Mouse (Mus musculus): ENCODE data around the gene Gm49387. TPM values are rescaled to one million over a fixed set of nuclear protein-coding genes. Genes with fewer than 3 reads are reported as not detected.

Gm49387 gene
- total RNA-seq (2023): not detected

GRCm38 (mm10) chr14:31640346-31640889, at the start of gene Gm49387:
TSS of gene Gm49387 (minus strand) at chr14:31640878.

DNA sequence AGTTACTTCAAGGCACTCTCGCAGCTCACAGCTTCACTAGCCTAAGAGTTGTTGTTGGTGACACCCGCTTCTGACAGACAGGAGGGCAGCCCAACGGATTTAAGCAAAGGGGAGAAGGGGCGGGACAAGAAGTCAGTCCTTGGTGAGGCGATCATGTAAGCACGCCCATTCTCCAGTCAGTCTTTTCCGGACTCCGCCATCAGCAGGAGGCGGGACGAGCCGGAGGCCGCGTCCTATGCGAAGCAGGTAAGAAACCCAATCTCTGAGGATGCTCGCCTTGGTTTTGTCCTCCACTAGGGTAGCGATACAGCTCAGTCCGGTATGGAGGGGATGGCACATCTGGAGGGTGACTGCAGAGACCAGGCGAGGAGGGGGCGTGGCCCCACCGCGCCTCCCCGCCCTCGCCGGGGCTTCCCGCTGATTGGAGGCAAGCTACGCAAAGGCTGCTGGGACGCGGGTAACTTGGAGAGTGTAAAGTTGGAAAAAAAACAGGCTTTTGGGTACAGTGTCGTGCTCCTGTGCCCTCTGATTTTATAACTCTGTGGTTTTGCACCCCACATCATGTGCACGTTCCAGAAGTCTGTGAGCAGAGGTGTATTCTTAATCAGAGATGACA, 320 bp upstream of the Gm49387 start, which contains the start of the genes Btd and Hacl1:
Gene Btd (plus strand): TSS at position 139 of the 616 bp plus-strand sequence.
Gene Hacl1 (minus strand): TSS at position 397 of the 616 bp plus-strand sequence.

DNA sequence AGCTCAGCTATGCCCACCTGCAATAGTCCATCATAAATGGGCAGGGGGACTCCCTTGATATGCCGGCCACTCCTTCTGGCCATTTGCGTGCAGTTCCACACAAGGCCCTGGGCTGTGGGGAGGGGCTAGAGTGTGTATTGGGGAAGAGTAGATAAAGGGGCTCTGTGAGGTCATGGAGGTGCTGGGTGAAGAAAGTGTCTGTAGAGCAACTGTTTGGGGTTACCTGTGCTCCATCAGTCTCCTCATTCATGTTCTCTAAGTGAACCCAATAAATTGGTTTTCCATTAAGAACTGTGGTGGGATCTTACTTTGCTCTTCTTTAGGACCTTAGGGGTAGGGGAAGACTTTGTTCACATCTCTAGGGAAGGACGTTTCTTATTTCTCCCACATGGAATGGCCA, 49.4 kb downstream of the Gm49387 start, which contains the start of gene Colq:
Gene Colq (minus strand): TSS at position 101 of the 400 bp plus-strand sequence.

Other genes starting within 250 kb of the Gm49387 start
- 100 to 1,000 TPM; 288 to 323 TPM for gene Sh3bp5, start 204.8 kb downstream of the Gm49387 start, total RNA-seq (2023)
- 10 to 100 TPM; 34.8 to 49.8 TPM for gene Eaf1, start 146.5 kb downstream of the Gm49387 start, total RNA-seq (2023)
- gene Mettl6, start 145.8 kb downstream of the Gm49387 start, total RNA-seq (2023): 10 to 100 TPM; 43.5 to 48.8 TPM
- 1 to 10 TPM; 3.6 TPM for gene Colq, start 49.5 kb downstream of the Gm49387 start, total RNA-seq (2023)
- gene Btd, start 150 bp upstream of the Gm49387 start, total RNA-seq (2023): 10 to 100 TPM; 16.6 to 18.2 TPM
- gene Hacl1, start 408 bp upstream of the Gm49387 start, total RNA-seq (2023): 10 to 100 TPM in 1 of 2 experiments, 1 to 10 TPM in 1; 9.0 to 17.0 TPM
- gene Ankrd28, start 189.8 kb upstream of the Gm49387 start, total RNA-seq (2023): 10 to 100 TPM; 37.0 to 40.3 TPM